Mouse (Mus musculus): ENCODE data around the gene Xpo6.
A peak's percentile ranks its signal among the peaks of the same experiment; 100 is the strongest.

The Xpo6 gene

GRCm38 (mm10) chr7:126220611-126221010 is 20.3 kb upstream of the Xpo6 start:
- TF ChIP-seq GATA4 (IDR thresholded peaks at IDR 0.05; ENCODE audit: insufficient replicate concordance, low read length): no peak

GRCm38 (mm10) chr7:126218311-126218710 is 18.0 kb upstream of the Xpo6 start:
- TF ChIP-seq GATA4 (IDR thresholded peaks at IDR 0.05; ENCODE audit: insufficient replicate concordance, low read length): no peak

GRCm38 (mm10) chr7:126216867-126217266 is 16.6 kb upstream of the Xpo6 start:
- TF ChIP-seq GATA4 (IDR thresholded peaks at IDR 0.05; ENCODE audit: insufficient replicate concordance, low read length): no peak

- TF ChIP-seq GATA4 (IDR thresholded peaks at IDR 0.05; ENCODE audit: insufficient replicate concordance, low read length): no peak
Observed at GRCm38 (mm10) chr7:126210856-126211255, 10.6 kb upstream of the Xpo6 start.

- TF ChIP-seq GATA4 (IDR thresholded peaks at IDR 0.05; ENCODE audit: insufficient replicate concordance, low read length): no peak
Observed at GRCm38 (mm10) chr7:126200997-126201345, 670 bp upstream of the Xpo6 start.

GRCm38 (mm10) chr7:126199691-126200102 is 604 bp downstream of the Xpo6 start:
- TF ChIP-seq GATA4 (IDR thresholded peaks at IDR 0.05; ENCODE audit: insufficient replicate concordance, low read length): no peak

- no peak for TF ChIP-seq GATA4 (IDR thresholded peaks at IDR 0.05; ENCODE audit: insufficient replicate concordance, low read length)
Observed at GRCm38 (mm10) chr7:126198926-126199325, 1.4 kb downstream of the Xpo6 start.

- TF ChIP-seq GATA4 (IDR thresholded peaks at IDR 0.05; ENCODE audit: insufficient replicate concordance, low read length): no peak
Observed at GRCm38 (mm10) chr7:126194175-126194574, 6.1 kb downstream of the Xpo6 start.

- TF ChIP-seq GATA4 (IDR thresholded peaks at IDR 0.05; ENCODE audit: insufficient replicate concordance, low read length): no peak
Observed at GRCm38 (mm10) chr7:126191471-126191870, 8.8 kb downstream of the Xpo6 start.

- TF ChIP-seq GATA4 (IDR thresholded peaks at IDR 0.05; ENCODE audit: insufficient replicate concordance, low read length): no peak
Observed at GRCm38 (mm10) chr7:126189517-126189916, 10.8 kb downstream of the Xpo6 start.

GRCm38 (mm10) chr7:126185999-126186398 is 14.3 kb downstream of the Xpo6 start:
- no peak for TF ChIP-seq GATA4 (IDR thresholded peaks at IDR 0.05; ENCODE audit: insufficient replicate concordance, low read length)

GRCm38 (mm10) chr7:126183583-126183982 is 16.7 kb downstream of the Xpo6 start:
- TF ChIP-seq GATA4 (IDR thresholded peaks at IDR 0.05; ENCODE audit: insufficient replicate concordance, low read length): no peak

- TF ChIP-seq GATA4 (IDR thresholded peaks at IDR 0.05; ENCODE audit: insufficient replicate concordance, low read length): no peak
Observed at GRCm38 (mm10) chr7:126181487-126181886, 18.8 kb downstream of the Xpo6 start.

GRCm38 (mm10) chr7:126180956-126181355 is 19.3 kb downstream of the Xpo6 start:
- TF ChIP-seq GATA4 (IDR thresholded peaks at IDR 0.05; ENCODE audit: insufficient replicate concordance, low read length): 0 out of 2 replicates have a peak, but pooled peaks have one; percentile 9

GRCm38 (mm10) chr7:126178804-126179203 is 21.5 kb downstream of the Xpo6 start:
- TF ChIP-seq GATA4 (IDR thresholded peaks at IDR 0.05; ENCODE audit: insufficient replicate concordance, low read length): no peak

GRCm38 (mm10) chr7:126175999-126176398 is 24.3 kb downstream of the Xpo6 start:
- no peak for TF ChIP-seq GATA4 (IDR thresholded peaks at IDR 0.05; ENCODE audit: insufficient replicate concordance, low read length)

- no peak for TF ChIP-seq GATA4 (IDR thresholded peaks at IDR 0.05; ENCODE audit: insufficient replicate concordance, low read length)
Observed at GRCm38 (mm10) chr7:126175456-126175855, 24.8 kb downstream of the Xpo6 start.

- TF ChIP-seq GATA4 (IDR thresholded peaks at IDR 0.05; ENCODE audit: insufficient replicate concordance, low read length): no peak
Observed at GRCm38 (mm10) chr7:126174863-126175262, 25.4 kb downstream of the Xpo6 start.
